Mouse (Mus musculus) bone marrow, adult 2 months (tissue): ENCODE measurements around the gene Cdc40.

ENCODE experiments used
- CTCF ChIP-seq: fragments of 200-500 bp; IDR thresholded peaks from 2 replicates; pipeline ENCODE4 v1.5.1; 2011; ENCODE audit warnings: low read length, control low read depth; ENCODE audit not compliant: control insufficient read depth, insufficient read depth
- POLR2A ChIP-seq: fragments of 200-500 bp; IDR thresholded peaks from 2 replicates; pipeline ENCODE4 v1.6.1; 2011; ENCODE audit warnings: low read depth, mild to moderate bottlenecking, control low read depth, low read length, borderline replicate concordance; ENCODE audit not compliant: control insufficient read depth

GRCm38 (mm10) chr10:40915240-40915639 is 32.1 kb upstream of the Cdc40 start:
- TF ChIP-seq POLR2A, result no peak
- TF ChIP-seq CTCF, result no peak
